Mouse (Mus musculus) heart, postnatal 0 days (tissue): Measurements from ENCODE around the gene Flrt1. TPM values are rescaled to one million over a fixed set of nuclear protein-coding genes. Genes with fewer than 3 reads are reported as not detected.

ENCODE experiments used
- ATAC-seq: fragments of 200-750 bp; cut with Nextera tagmentation; 2 replicates; pipeline ENCODE4 v1.8.0; 2017; ENCODE audit warnings: low read depth, moderate number of reproducible peaks, moderate library complexity; ENCODE audit not compliant: insufficient read depth
- DNase-seq: peaks from one replicate; pipeline ENCODE4 v3.0.0-alpha.2; 2016; ENCODE audit warnings: low spot score
- H3K27ac ChIP-seq: fragments of 300-500 bp; sonication (generic); 2 replicates; pipeline ENCODE4 v1.5.1; 2014; ENCODE audit warnings: low read depth, mild to moderate bottlenecking
- H3K27me3 ChIP-seq: fragments of 300-500 bp; sonication (generic); 2 replicates; pipeline ENCODE4 v1.6.1; 2014; ENCODE audit warnings: low read length, mixed read lengths; ENCODE audit not compliant: control insufficient read depth, insufficient read depth
- H3K36me3 ChIP-seq: fragments of 300-500 bp; sonication (generic); replicated peaks from 2 replicates; pipeline ENCODE4 v1.6.1; 2014; ENCODE audit warnings: low read length, mixed read lengths; ENCODE audit not compliant: control insufficient read depth, insufficient read depth
- H3K4me1 ChIP-seq: fragments of 300-500 bp; sonication (generic); 2 replicates; pipeline ENCODE4 v1.6.1; 2014; ENCODE audit warnings: antibody characterized with exemption; ENCODE audit not compliant: control insufficient read depth, insufficient read depth
- H3K4me2 ChIP-seq: fragments of 300-500 bp; sonication (generic); 2 replicates; pipeline ENCODE4 v1.6.1; 2014; ENCODE audit warnings: low read depth, mild to moderate bottlenecking, low read length, moderate library complexity
- H3K4me3 ChIP-seq: fragments of 300-500 bp; sonication (generic); 2 replicates; pipeline ENCODE4 v1.5.1; 2014; ENCODE audit warnings: low read depth, low read length
- H3K9ac ChIP-seq: fragments of 300-500 bp; sonication (generic); replicated peaks from 2 replicates; pipeline ENCODE4 v1.6.1; 2014; ENCODE audit warnings: low read depth, low read length, mixed read lengths
- H3K9me3 ChIP-seq: fragments of 300-500 bp; sonication (generic); replicated peaks from 2 replicates; pipeline ENCODE4 v1.6.1; 2016; ENCODE audit warnings: low read length; ENCODE audit not compliant: control insufficient read depth
- CTCF ChIP-seq: IDR thresholded peaks from 2 replicates; pipeline ENCODE4 v1.5.1; 2016; ENCODE audit warnings: antibody characterized with exemption, control low read depth, low read depth
- EP300 ChIP-seq: IDR thresholded peaks from 2 replicates; pipeline ENCODE4 v1.6.1; 2016; ENCODE audit warnings: antibody characterized with exemption, low read depth
- WGBS: fragments of 180-500 bp; shearing (Covaris S2); extraction: QIAGEN DNeasy Blood & Tissue Kit; methylation state at CpG from one replicate; pipeline ENCODE4 v1.1.7; 2014; 5-methylcytosine and 5-hydroxymethylcytosine counted together
- polyA plus RNA-seq: library from polyadenylated mRNA; unstranded; fragments of >200 nt; fragmentation: Nextera tagmentation; extraction: Ambion mirVana; gene quantifications from 2 replicates; pipeline ENCODE4 v1.2.1, GENCODE M21; 2015
- total RNA-seq: library from RNA; depleted of rRNA; stranded (reverse); fragments of >200 nt; gene quantifications from 2 replicates; pipeline ENCODE4 v1.2.3, GENCODE M21; 2014; ENCODE audit warnings: low replicate concordance

The Flrt1 gene
- total and polyA plus RNA-seq, 2 experiments from 2014 or later: 0.23 to 1.0 TPM

DNA sequence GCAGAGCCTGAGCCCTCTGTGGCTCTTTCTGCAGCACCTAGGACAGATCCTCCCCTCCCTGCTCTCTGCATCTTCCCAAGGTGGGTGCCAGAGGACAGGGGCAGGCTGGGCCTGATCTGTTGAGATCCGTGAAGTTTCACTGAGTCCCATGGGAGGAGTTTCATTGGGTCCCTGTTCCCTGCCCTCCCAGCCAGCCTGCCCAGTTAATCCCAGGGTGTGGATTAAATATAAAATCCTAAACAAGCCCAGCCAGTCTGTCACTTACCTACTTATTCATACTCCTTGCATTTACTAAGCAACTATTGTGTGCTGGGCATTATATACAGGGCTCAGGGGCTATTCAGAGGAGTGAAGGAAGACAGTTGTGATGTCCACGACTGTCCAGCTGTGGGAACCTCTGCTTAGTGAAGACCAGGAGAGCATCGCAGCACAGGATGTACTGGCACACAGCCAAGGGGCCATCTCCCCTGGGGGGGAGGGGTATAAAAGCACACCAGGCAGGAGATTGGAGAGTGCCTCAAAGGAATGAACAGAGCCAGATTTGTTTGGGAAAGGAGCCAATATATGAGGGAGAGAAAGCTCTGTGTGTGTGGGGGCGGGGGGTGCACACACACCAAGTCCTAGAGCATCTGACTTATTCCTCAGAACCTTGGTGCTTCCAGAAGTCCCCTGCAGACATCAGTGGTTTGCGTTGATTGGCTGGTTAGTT is 36.8 kb upstream of the Flrt1 start:
- ATAC-seq: no peak
- no peaks in the 10 kb centered on the region for H3K9me3 ChIP-seq
- H3K27ac ChIP-seq: 0 out of 2 replicates have a peak overlapping the region, but pooled peaks have one; percentile 17
- 35% methylated on average over 5 of the region's 5 CpGs for WGBS
- no peak for DNase-seq
- H3K4me1 ChIP-seq: peaks cover 26% of the 10 kb centered on the region
- no peaks in the 10 kb centered on the region for H3K36me3 ChIP-seq
- 0 out of 2 replicates have a peak, but pooled peaks cover under 1% of the 10 kb centered on the region for H3K27me3 ChIP-seq
- H3K4me3 ChIP-seq: no peak overlapping the region
- no peak overlapping the region for H3K9ac ChIP-seq
- no peak overlapping the region for H3K4me2 ChIP-seq
- TF ChIP-seq EP300 (no peak), CTCF (no peak)

DNA sequence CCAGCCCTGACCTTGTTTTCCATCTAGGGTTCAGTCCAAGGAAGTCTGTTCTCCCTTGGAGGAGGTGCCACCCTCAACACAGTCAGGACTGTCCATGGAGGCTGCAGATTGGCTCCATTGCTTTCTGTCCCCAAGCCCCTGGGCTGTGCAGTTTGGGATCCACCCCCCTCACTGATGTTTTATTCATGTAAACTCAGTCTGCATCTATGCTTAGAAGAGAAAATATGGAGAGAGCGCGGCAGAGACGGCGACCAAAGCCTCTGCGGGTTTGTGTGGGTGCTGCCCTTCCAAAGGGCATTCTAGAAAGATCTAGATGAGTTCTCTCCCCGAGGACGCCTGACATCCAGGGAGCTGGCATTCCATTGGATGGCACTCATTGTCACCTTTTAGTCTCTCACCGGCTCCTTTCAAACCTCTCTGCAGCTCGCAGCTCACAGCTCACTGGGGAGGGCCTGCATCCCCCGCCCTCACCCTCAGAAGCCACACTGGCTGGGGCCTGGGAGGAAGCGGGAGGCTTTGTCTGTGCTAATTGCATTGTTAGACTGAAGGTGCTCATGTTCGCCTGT is 35.4 kb upstream of the Flrt1 start:
- no peak overlapping the region for H3K4me3 ChIP-seq
- ATAC-seq (no peak), DNase-seq (no peak)
- no peaks in the 10 kb centered on the region for H3K36me3 ChIP-seq
- no peak overlapping the region for H3K9ac ChIP-seq
- H3K27ac ChIP-seq: no peak overlapping the region
- no peak overlapping the region for H3K4me2 ChIP-seq
- H3K9me3 ChIP-seq: no peaks in the 10 kb centered on the region
- H3K27me3 ChIP-seq: 0 out of 2 replicates have a peak, but pooled peaks cover 3% of the 10 kb centered on the region
- 51% methylated on average over 12 of the region's 12 CpGs for WGBS
- H3K4me1 ChIP-seq: peaks cover 29% of the 10 kb centered on the region
- TF ChIP-seq EP300: no peak

DNA sequence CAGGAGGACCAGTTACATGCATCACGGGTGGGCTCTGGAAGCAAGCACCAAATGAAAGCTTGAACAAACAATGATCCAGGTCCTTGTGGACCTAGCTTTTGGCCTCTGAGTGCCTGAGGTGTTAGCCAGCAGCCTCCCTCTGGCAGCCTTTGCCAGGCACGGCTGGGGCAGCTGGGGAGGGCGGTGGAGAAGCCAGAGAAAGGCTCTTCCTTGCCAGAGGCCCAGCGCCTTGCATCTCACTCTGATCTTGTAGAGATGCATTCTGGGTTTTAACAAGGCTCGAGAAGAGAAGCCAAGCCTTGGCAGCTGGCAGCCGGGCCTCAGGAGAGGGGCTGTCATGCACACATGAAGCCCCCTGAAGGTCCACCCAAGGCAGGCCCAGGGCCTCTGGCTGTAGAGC is 34.8 kb upstream of the Flrt1 start:
- DNase-seq (no peak), ATAC-seq (no peak)
- H3K27ac ChIP-seq: no peak overlapping the region
- H3K4me3 ChIP-seq: no peak overlapping the region
- WGBS: 76% methylated on average over 6 of the region's 6 CpGs
- H3K9ac ChIP-seq: no peak overlapping the region
- 0 out of 2 replicates have a peak, but pooled peaks cover 3% of the 10 kb centered on the region for H3K27me3 ChIP-seq
- TF ChIP-seq EP300 (no peak), CTCF (no peak)
- H3K9me3 ChIP-seq: no peaks in the 10 kb centered on the region
- H3K4me2 ChIP-seq: no peak overlapping the region
- H3K36me3 ChIP-seq: no peaks in the 10 kb centered on the region
- H3K4me1 ChIP-seq: peaks cover 33% of the 10 kb centered on the region

DNA sequence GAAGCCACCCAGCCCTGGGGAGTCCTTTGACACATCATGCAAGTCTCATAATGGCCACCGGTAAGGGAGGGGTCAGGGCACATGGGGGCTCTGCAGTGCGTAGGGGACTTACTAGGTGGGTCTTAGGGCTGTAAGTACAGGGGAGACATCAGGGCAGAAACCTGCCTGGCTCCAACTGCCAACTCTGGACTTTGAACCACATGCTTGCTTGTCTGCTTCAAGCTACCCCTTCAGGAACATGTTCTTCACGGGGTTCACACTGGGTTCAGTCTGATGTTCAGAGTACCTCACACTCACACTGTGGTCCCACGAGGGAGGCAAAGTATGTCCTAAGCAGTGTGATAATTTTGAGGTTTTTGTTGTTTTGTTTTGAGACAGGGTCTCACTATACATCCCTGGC is 33.8 kb upstream of the Flrt1 start:
- 0 out of 2 replicates have a peak, but pooled peaks cover 3% of the 10 kb centered on the region for H3K27me3 ChIP-seq
- H3K27ac ChIP-seq: no peak overlapping the region
- no peak overlapping the region for H3K4me2 ChIP-seq
- no peaks in the 10 kb centered on the region for H3K36me3 ChIP-seq
- TF ChIP-seq EP300 (no peak), CTCF (no peak)
- H3K4me1 ChIP-seq: peaks cover 39% of the 10 kb centered on the region
- ATAC-seq: no peak
- 79% methylated on average over 4 of the region's 4 CpGs for WGBS
- no peaks in the 10 kb centered on the region for H3K9me3 ChIP-seq
- no peak overlapping the region for H3K9ac ChIP-seq
- no peak overlapping the region for H3K4me3 ChIP-seq
- no peak for DNase-seq

GRCm38 (mm10) chr19:7138327-7138726 is 32.8 kb upstream of the Flrt1 start:
- H3K36me3 ChIP-seq: no peaks in the 10 kb centered on the region
- H3K9me3 ChIP-seq: no peaks in the 10 kb centered on the region
- H3K4me3 ChIP-seq: no peak overlapping the region
- no peak overlapping the region for H3K27ac ChIP-seq
- H3K4me1 ChIP-seq: peaks cover 39% of the 10 kb centered on the region
- H3K9ac ChIP-seq: no peak overlapping the region
- WGBS: 72% methylated on average over 14 of the region's 14 CpGs
- DNase-seq (no peak), ATAC-seq (no peak)
- H3K4me2 ChIP-seq: no peak overlapping the region
- TF ChIP-seq CTCF (no peak), EP300 (no peak)
- 0 out of 2 replicates have a peak, but pooled peaks cover 3% of the 10 kb centered on the region for H3K27me3 ChIP-seq
